Mouse (Mus musculus) hindbrain, embryonic 16.5 days (tissue): ENCODE data around the gene Stam2. TPM values are rescaled to one million over a fixed set of nuclear protein-coding genes. Genes with fewer than 3 reads are reported as not detected.

Experiments used
- ATAC-seq: fragments of 200-750 bp; cut with Nextera tagmentation; 2 replicates; pipeline ENCODE4 v1.8.0; 2017; ENCODE audit warnings: moderate TSS enrichment, moderate library complexity
- H3K27ac ChIP-seq: fragments of 300-500 bp; sonication (generic); 2 replicates; pipeline ENCODE4 v1.5.1; 2014; ENCODE audit warnings: low read depth, mild to moderate bottlenecking, control low read depth, low read length, moderate library complexity
- H3K27me3 ChIP-seq: fragments of 300-500 bp; sonication (generic); replicated peaks from 2 replicates; pipeline ENCODE4 v1.6.1; 2014; ENCODE audit warnings: low read length; ENCODE audit not compliant: control insufficient read depth, insufficient read depth
- H3K36me3 ChIP-seq: fragments of 300-500 bp; sonication (generic); 2 replicates; pipeline ENCODE4 v1.6.1; 2014; ENCODE audit warnings: mild to moderate bottlenecking, low read length, moderate library complexity, mixed read lengths; ENCODE audit not compliant: control insufficient read depth, insufficient read depth
- H3K4me1 ChIP-seq: fragments of 300-500 bp; sonication (generic); 2 replicates; pipeline ENCODE4 v1.6.1; 2014; ENCODE audit warnings: low read depth, low read length; ENCODE audit not compliant: control insufficient read depth, insufficient read depth
- H3K4me2 ChIP-seq: fragments of 300-500 bp; sonication (generic); 2 replicates; pipeline ENCODE4 v1.6.1; 2014; ENCODE audit warnings: mild to moderate bottlenecking, low read length, control low read depth, moderate library complexity
- H3K4me3 ChIP-seq: fragments of 300-500 bp; sonication (generic); 2 replicates; pipeline ENCODE4 v1.5.1; 2014; ENCODE audit warnings: mild to moderate bottlenecking, low read length, control low read depth, moderate library complexity
- H3K9ac ChIP-seq: fragments of 300-500 bp; sonication (generic); 2 replicates; pipeline ENCODE4 v1.6.1; 2014; ENCODE audit warnings: low read depth, mild to moderate bottlenecking, control low read depth, low read length, moderate library complexity
- H3K9me3 ChIP-seq: fragments of 300-500 bp; sonication (generic); 2 replicates; pipeline ENCODE4 v1.6.1; 2014; ENCODE audit warnings: mild to moderate bottlenecking, low read length, moderate library complexity; ENCODE audit not compliant: control insufficient read depth
- WGBS: fragments of 180-500 bp; shearing (Covaris S2); extraction: QIAGEN DNeasy Blood & Tissue Kit; methylation state at CpG from one replicate; pipeline ENCODE4 v1.1.7; 2014; 5-methylcytosine and 5-hydroxymethylcytosine counted together
- polyA plus RNA-seq: library from polyadenylated mRNA; unstranded; fragments of >200 nt; fragmentation: Nextera tagmentation; extraction: Ambion mirVana; gene quantifications from 2 replicates; pipeline ENCODE4 v1.2.1, GENCODE M21; 2015

Gene Stam2
- polyA plus RNA-seq, result 35.8 and 39.0 TPM in 2 replicates

DNA sequence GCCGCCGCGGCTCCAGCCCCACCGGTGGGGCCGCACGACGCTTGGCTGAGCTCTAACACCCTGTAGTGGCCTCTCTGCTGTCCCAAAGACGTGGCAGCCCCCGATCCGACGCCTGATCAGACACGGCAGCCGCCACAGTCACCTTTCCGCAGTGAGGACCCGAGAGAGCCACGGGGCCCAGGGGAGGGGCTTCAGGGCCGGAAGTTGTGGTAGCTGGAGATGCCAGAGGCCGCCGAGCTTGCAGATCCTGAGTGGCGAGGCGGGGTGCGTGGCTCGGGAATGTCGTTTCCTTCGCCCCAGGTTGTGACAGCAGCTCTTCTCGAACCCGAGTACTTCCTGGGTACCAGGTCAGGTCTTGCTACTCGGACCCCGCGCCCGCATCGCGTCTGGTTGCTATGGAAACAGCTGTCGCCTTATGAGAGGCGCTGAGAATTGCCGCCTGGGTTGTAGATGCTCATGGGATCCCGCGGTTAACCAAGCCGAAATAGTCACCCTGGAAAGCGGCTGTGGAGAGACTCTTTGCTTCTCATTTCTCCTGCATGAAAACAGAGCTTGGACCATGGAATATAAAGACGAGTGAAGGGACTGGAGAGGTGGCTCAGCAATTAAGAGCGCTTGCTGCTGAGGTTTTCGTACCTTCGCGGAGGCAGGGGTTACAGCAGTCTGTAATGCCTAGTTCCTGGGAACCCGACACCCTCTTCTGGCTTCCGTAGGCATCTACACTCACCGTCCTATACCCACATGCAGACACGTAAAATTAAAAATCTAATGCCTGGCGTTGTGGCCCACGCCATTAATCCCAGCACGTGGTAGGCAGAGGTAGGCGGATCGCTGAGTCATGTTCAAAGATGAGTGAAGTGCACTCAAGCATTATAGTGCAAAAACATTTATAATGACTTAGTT lies at the start of gene Stam2:
Stam2 (minus strand) TSS at position 26 of the 903 bp plus-strand sequence.
- no peaks in the 10 kb centered on the region for H3K36me3 ChIP-seq
- peak within 1 kb of the TSS; percentile 88 for H3K9ac ChIP-seq
- peak; percentile 96 for ATAC-seq
- H3K4me1 ChIP-seq, result peaks cover 4% of the 10 kb centered on the region; the same call in 1 of the 2 replicates
- H3K4me3 ChIP-seq, result peak within 1 kb of the TSS; percentile 69
- H3K4me2 ChIP-seq, result peak within 1 kb of the TSS; percentile 65
- H3K9me3 ChIP-seq, result no peaks in the 10 kb centered on the region
- 8% methylated on average over 43 of the region's 54 CpGs for WGBS
- peak within 1 kb of the TSS; percentile 99 for H3K27ac ChIP-seq
- H3K27me3 ChIP-seq, result no peaks in the 10 kb centered on the region

DNA sequence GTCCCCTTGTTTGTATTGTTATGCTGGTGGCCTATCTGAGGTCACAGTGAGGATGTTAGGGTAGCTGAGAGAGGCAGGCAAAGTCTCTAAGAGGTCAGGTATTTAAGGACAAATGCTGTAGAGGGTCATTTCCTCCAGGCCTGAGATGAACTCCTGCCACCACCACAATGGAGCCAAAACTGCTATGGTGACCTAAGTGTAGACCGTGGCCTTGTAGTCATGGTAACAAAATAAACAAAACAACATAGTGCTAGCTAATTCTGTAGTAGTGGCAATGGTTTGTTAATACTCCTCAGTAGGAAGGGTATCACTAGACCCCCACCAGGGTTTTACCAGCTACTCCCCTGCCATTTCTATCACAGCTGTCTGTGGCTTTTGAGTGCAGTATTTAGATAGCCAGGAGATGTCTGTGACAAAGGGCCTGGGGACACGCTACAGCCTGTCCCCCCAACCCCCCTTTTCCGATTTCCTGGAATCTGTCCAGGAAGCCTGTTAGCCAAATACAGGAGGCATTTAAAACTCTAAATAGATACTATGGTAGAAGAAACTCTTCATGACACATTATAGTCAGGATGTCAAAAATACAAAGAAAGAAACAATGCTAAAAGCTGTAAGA lies 43.1 kb upstream of the Stam2 start:
- H3K36me3 ChIP-seq, result no peaks in the 10 kb centered on the region
- no peak overlapping the region for H3K27ac ChIP-seq
- H3K27me3 ChIP-seq, result no peaks in the 10 kb centered on the region
- ATAC-seq, result no peak
- H3K4me1 ChIP-seq, result no peaks in the 10 kb centered on the region
- H3K4me3 ChIP-seq, result no peak overlapping the region
- no peak overlapping the region for H3K9ac ChIP-seq
- H3K4me2 ChIP-seq, result no peak overlapping the region
- WGBS, result 47% methylated on average over 3 of the region's 3 CpGs
- no peaks in the 10 kb centered on the region for H3K9me3 ChIP-seq

DNA sequence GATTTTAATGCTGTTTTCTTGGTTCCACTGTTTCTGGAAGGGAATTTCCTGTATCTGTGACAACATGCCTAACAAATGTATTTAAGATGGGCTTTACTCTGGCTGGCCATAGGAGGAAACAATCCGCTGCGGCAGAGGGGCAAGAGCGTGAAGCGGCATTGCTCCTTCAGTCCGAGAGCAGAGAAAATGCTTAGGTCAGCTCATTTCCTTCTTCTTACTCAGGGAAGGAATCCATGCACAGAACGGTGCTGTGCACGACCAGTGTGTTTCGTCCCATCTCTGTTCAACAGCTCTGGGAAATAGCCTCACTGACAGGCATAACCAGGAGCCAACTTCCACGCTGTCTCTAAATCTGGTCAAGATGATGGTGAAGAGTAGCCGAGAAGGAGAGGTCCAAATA lies 37.9 kb upstream of the Stam2 start:
- Histone ChIP-seq H3K27ac (no peak overlapping the region), H3K4me1 (no peaks in the 10 kb centered on the region), H3K9ac (no peak overlapping the region), H3K9me3 (no peaks in the 10 kb centered on the region), H3K27me3 (no peaks in the 10 kb centered on the region), H3K4me3 (no peak overlapping the region), H3K36me3 (no peaks in the 10 kb centered on the region), H3K4me2 (no peak overlapping the region)
- no peak for ATAC-seq
- 91% methylated on average over 10 of the region's 10 CpGs for WGBS

DNA sequence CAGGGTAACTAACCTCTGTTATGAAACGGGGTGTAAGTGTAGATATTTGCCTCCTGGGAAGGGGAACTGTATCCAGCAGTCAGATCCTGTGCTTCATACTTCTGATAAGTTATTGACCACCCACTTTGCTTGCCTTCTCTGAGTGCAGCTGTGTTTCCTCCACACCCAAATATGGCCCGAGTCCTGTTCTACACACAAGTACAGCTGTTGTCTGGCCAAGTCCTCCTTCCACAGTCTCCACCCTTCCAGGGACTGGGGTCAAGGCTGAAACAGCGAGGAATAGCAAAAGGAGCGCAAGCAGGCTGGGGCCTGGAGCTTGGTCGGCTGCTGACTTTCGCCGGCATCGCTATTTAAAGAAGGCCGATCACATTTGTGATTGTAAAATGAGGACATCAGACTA lies 37.3 kb upstream of the Stam2 start:
- Histone ChIP-seq H3K4me1 (no peaks in the 10 kb centered on the region), H3K4me3 (no peak overlapping the region), H3K27ac (no peak overlapping the region), H3K9me3 (no peaks in the 10 kb centered on the region), H3K36me3 (no peaks in the 10 kb centered on the region), H3K4me2 (no peak overlapping the region), H3K27me3 (no peaks in the 10 kb centered on the region), H3K9ac (no peak overlapping the region)
- WGBS, result 89% methylated on average over 9 of the region's 9 CpGs
- no peak for ATAC-seq

DNA sequence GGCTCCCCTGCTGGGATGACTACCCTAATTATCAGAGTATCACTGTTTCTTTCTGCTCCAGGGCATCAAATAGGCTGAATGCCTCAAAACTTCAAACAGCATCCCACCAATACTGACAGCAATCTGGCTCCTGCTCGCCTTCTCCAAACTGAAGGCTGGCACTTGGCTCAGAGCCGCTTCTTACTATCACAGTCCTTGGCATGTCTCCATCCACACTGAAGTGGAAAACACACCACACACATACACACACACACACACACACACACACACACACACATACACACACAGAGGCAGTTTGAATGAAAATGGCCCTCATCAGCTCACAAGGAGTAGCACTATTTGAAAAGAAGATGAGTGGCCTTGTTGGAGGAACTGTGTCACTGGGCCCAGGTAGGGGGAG lies 35.8 kb upstream of the Stam2 start:
- peak; percentile 56; the same call in 1 of the 2 replicates for ATAC-seq
- 71% methylated on average over 2 of the region's 2 CpGs for WGBS
- H3K9me3 ChIP-seq, result no peaks in the 10 kb centered on the region

DNA sequence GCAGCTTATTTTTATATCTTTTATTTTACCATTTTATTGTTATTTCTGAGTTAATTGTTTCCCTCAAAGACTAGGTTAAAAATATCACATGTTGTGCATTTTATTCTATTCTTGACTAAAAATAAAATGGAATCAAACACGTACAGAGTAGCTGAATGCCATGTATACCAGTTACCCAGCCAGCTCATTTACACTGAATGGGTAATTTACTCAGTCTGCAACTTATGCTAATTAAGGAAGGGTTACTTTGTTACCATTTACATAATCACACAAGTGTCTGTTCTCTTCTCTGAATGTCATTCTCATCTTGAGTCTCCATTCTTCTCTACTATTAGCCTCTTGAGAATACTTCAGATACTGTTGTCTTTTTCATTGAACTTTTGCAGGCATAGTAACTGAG lies 32.3 kb upstream of the Stam2 start:
- H3K36me3 ChIP-seq, result no peaks in the 10 kb centered on the region
- H3K9ac ChIP-seq, result no peak overlapping the region
- H3K9me3 ChIP-seq, result no peaks in the 10 kb centered on the region
- no peak for ATAC-seq
- H3K4me1 ChIP-seq, result no peaks in the 10 kb centered on the region
- WGBS, result 36% methylated on average over 1 of the region's 1 CpGs
- H3K27me3 ChIP-seq, result no peaks in the 10 kb centered on the region
- no peak overlapping the region for H3K27ac ChIP-seq
- no peak overlapping the region for H3K4me2 ChIP-seq
- no peak overlapping the region for H3K4me3 ChIP-seq

More for the DNA sequence above, 35.8 kb upstream of the Stam2 start:
- H3K9ac ChIP-seq, result no peak overlapping the region
- H3K4me1 ChIP-seq, result no peaks in the 10 kb centered on the region
- no peak overlapping the region for H3K27ac ChIP-seq
- no peak overlapping the region for H3K4me2 ChIP-seq
- H3K36me3 ChIP-seq, result no peaks in the 10 kb centered on the region
- H3K4me3 ChIP-seq, result no peak overlapping the region
- no peaks in the 10 kb centered on the region for H3K27me3 ChIP-seq

DNA sequence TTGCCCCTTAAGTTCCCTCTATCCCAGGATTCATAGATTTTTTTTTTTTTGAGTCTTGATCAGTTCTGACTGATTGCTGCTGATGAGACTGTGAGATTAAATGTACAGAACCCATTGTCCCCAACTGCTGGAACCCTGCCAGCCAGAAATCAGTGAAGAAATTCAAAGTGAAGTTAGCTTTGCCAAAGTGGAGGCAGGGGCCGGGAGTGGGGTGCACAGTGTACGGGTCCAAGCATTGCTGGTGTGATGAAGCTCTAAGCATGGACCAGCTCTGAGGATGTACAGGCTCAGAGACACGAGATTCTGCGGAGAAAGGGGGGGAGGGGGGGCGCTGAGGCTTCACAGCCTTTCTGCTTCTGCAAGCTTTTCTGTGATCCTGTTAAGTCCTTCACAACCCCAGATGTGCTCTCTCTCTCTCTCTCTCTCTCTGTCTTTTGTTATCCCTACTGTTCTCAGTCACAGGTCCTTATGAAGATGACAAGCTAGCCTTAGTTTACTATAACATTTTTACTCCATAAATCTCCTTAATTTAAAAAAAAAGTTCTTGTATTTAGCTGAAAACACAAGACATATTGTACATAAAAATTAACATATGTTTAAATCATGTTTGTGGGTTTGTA lies 30.8 kb upstream of the Stam2 start:
- 22% methylated on average over 5 of the region's 5 CpGs for WGBS
- H3K27me3 ChIP-seq, result no peaks in the 10 kb centered on the region
- H3K9me3 ChIP-seq, result no peaks in the 10 kb centered on the region
- H3K36me3 ChIP-seq, result no peaks in the 10 kb centered on the region
- no peak overlapping the region for H3K27ac ChIP-seq
- no peak overlapping the region for H3K9ac ChIP-seq
- ATAC-seq, result no peak
- H3K4me2 ChIP-seq, result no peak overlapping the region
- H3K4me3 ChIP-seq, result no peak overlapping the region
- no peaks in the 10 kb centered on the region for H3K4me1 ChIP-seq

DNA sequence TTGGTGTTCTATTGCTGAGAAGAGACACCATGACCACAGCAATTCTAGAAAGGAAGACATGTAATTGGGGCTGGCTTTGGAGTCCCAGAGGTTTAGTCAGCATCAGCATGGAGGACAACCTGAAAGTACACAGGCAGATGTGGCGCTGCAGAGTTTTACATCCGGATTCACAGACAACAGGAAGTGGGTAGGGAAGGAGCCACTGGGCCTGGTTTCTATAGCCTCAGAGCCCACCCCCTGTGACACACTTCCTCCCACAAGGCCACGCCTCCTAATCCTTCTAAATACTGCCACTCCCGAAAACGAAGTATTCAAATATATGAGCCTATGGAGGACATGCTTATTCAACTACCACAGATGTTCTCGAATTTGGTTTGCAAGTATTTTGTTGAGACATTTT lies 23.0 kb upstream of the Stam2 start:
- Histone ChIP-seq H3K27ac (no peak overlapping the region), H3K9me3 (no peaks in the 10 kb centered on the region), H3K4me1 (no peaks in the 10 kb centered on the region), H3K4me3 (no peak overlapping the region), H3K9ac (no peak overlapping the region), H3K27me3 (no peaks in the 10 kb centered on the region), H3K4me2 (no peak overlapping the region), H3K36me3 (no peaks in the 10 kb centered on the region)
- WGBS, result 88% methylated on average over 6 of the region's 6 CpGs
- no peak for ATAC-seq

DNA sequence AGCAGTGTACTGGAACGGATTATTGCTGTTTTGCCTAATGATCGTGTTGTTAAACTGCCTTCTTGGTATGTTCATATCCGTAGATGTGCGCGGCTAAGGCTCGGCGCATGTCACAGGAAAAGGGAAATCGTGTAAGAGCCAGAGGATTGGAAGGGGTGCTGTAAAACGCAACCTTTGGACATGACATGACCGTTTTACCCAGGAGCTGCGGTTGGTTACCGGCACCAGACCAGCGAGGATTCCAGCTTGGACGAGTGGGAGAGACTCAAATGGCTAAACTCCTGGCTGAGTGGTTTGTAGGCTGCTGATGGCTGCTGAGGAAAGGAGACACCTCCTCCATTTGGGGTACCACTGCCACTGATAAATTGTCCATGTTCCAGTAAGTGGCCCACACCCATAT lies 21.8 kb upstream of the Stam2 start:
- 89% methylated on average over 14 of the region's 14 CpGs for WGBS
- Histone ChIP-seq H3K36me3 (no peaks in the 10 kb centered on the region), H3K4me3 (no peak overlapping the region)

More for the DNA sequence above, 21.8 kb upstream of the Stam2 start:
- no peak overlapping the region for H3K4me2 ChIP-seq
- no peaks in the 10 kb centered on the region for H3K27me3 ChIP-seq
- ATAC-seq, result no peak
- no peak overlapping the region for H3K9ac ChIP-seq
- H3K4me1 ChIP-seq, result no peaks in the 10 kb centered on the region
- no peak overlapping the region for H3K27ac ChIP-seq
- no peaks in the 10 kb centered on the region for H3K9me3 ChIP-seq
